10 mouse cellular contexts compared by ENCODE assay signal in genomic region chr4:120024071-120024470, GRCm38 (mm10). TPM values are rescaled to one million over a fixed set of nuclear protein-coding genes. Genes with fewer than 3 reads are reported as not detected.
A peak's percentile ranks its signal among the peaks of the same experiment; 100 is the strongest.
DNase-seq lines count a peak whose midpoint lies in the region; ATAC-seq and TF ChIP-seq lines count a peak whose summit lies in the region.
"Had no signal": no experiment of that assay in that cellular context is flagged by ENCODE, and none has a peak within 500 bp of the region (broad histone marks: within the 10 kb centered on the region; RNA-seq: fewer than 3 reads in every experiment).

No protein-coding gene starts in this region.

- no peaks in the 10 kb centered on the region for H3K36me3 ChIP-seq in hindbrain, embryonic 13.5 days
- no peaks in the 10 kb centered on the region for H3K36me3 ChIP-seq in hindbrain, embryonic 11.5 days (ENCODE audit: control insufficient read depth, insufficient read depth, low read length)
- no peaks in the 10 kb centered on the region for H3K36me3 ChIP-seq in thymus, adult 2 months (ENCODE audit: control insufficient read depth, insufficient read depth, low read length)
- H3K36me3 ChIP-seq: G1E; midbrain, embryonic 12.5 days had no signal

- H3K4me2 ChIP-seq in hindbrain, embryonic 13.5 days = no peak overlapping the region
- no peak overlapping the region for H3K4me2 ChIP-seq in hindbrain, embryonic 11.5 days (replicated peaks; ENCODE audit: low read depth, low read length)
- H3K4me2 ChIP-seq: midbrain, embryonic 12.5 days had no signal

- H3K27ac ChIP-seq in hindbrain, embryonic 13.5 days = peak overlapping the region; percentile 18; the same call in 1 of the 2 replicates
- no peak overlapping the region for H3K27ac ChIP-seq in hindbrain, embryonic 11.5 days (ENCODE audit: low read depth, low read length)
- peak overlapping the region; percentile 83 for H3K27ac ChIP-seq in layer of hippocampus, adult 2 months
- H3K27ac ChIP-seq in thymus, adult 2 months (ENCODE audit: control insufficient read depth, insufficient read depth, low read length) = no peak overlapping the region
- H3K27ac ChIP-seq: midbrain, embryonic 12.5 days had no signal

- 51% methylated on average over 10 of the region's 10 CpGs for WGBS in hindbrain, embryonic 13.5 days
- 65% methylated on average over 10 of the region's 10 CpGs for WGBS in hindbrain, embryonic 11.5 days
- WGBS in thymus, adult 2 months = 99% methylated on average over 10 of the region's 10 CpGs

- H3K27me3 ChIP-seq in hindbrain, embryonic 13.5 days = 0 out of 2 replicates have a peak, but pooled peaks cover 5% of the 10 kb centered on the region
- H3K27me3 ChIP-seq in hindbrain, embryonic 11.5 days (ENCODE audit: control insufficient read depth, insufficient read depth, low read length) = no peaks in the 10 kb centered on the region
- H3K27me3 ChIP-seq in thymus, adult 2 months (ENCODE audit: control insufficient read depth, insufficient read depth, low read length) = no peaks in the 10 kb centered on the region

- TF ChIP-seq POLR2A in thymus, adult 2 months (IDR thresholded peaks at IDR 0.05; ENCODE audit: control insufficient read depth, extremely low read depth, insufficient read depth, low read length, poor library complexity) = no peak

- no peak overlapping the region for H3K9ac ChIP-seq in hindbrain, embryonic 13.5 days
- no peak overlapping the region for H3K9ac ChIP-seq in hindbrain, embryonic 11.5 days (ENCODE audit: low read depth, low read length)
- H3K9ac ChIP-seq: midbrain, embryonic 12.5 days had no signal

- ATAC-seq in hindbrain, embryonic 13.5 days (ENCODE audit: low FRiP score) = peak; percentile 36; the same call in 1 of the 2 replicates
- no peak for ATAC-seq in hindbrain, embryonic 11.5 days (ENCODE audit: low FRiP score)
- 0 out of 2 replicates have a peak, but pooled peaks have one; percentile 23 for ATAC-seq in cerebellum, adult (ENCODE audit: insufficient number of reproducible peaks, low FRiP score, low TSS enrichment)

- peak; percentile 41 for TF ChIP-seq CTCF in layer of hippocampus, adult 2 months (conservative IDR thresholded peaks at IDR 0.05)
- TF ChIP-seq CTCF in thymus, adult 2 months (IDR thresholded peaks at IDR 0.05; ENCODE audit: borderline replicate concordance, control insufficient read depth, extremely low read depth, insufficient read depth, low read length, poor library complexity) = no peak

- H3K4me1 ChIP-seq in hindbrain, embryonic 13.5 days (replicated peaks) = peaks cover 7% of the 10 kb centered on the region; the same call in 1 of the 2 replicates
- H3K4me1 ChIP-seq in hindbrain, embryonic 11.5 days (replicated peaks; ENCODE audit: control insufficient read depth, insufficient read depth, low read length) = no peaks in the 10 kb centered on the region
- peaks cover 39% of the 10 kb centered on the region for H3K4me1 ChIP-seq in thymus, adult 2 months (replicated peaks; ENCODE audit: control insufficient read depth, insufficient read depth, low read length)

- no peak for DNase-seq in hindbrain, embryonic 11.5 days (ENCODE audit: low spot score)
- peak; percentile 69 to 72 for DNase-seq in frontal cortex, postnatal 10 days (ENCODE audit: low spot score in 2 of 2)
- peak; percentile 66 to 77 for DNase-seq in layer of hippocampus, adult 2 months (ENCODE audit: low spot score in 2 of 2)
- peak; percentile 55 for DNase-seq in retina, postnatal 1 day
- DNase-seq in thymus, adult 2 months = no peak
- no peak for DNase-seq in spleen, adult 12 weeks (ENCODE audit: low spot score)

- no peak overlapping the region for H3K4me3 ChIP-seq in hindbrain, embryonic 13.5 days
- no peak overlapping the region for H3K4me3 ChIP-seq in hindbrain, embryonic 11.5 days (ENCODE audit: low read depth, low read length)
- H3K4me3 ChIP-seq in layer of hippocampus, adult 2 months = no peak overlapping the region
- H3K4me3 ChIP-seq in thymus, adult 2 months (ENCODE audit: control insufficient read depth, insufficient read depth, low read length) = no peak overlapping the region
- H3K4me3 ChIP-seq: midbrain, embryonic 12.5 days had no signal

- H3K9me3 ChIP-seq in hindbrain, embryonic 13.5 days = no peaks in the 10 kb centered on the region
- H3K9me3 ChIP-seq in hindbrain, embryonic 11.5 days (ENCODE audit: control insufficient read depth, low read length) = no peaks in the 10 kb centered on the region
- H3K9me3 ChIP-seq: midbrain, embryonic 12.5 days had no signal

RNA-seq across cellular contexts. Expression of gene AL607142.1, which starts 40.7 kb away (rescaled TPM):
- polyA plus RNA-seq in hindbrain, embryonic 13.5 days (2015; fragmentation: Nextera tagmentation; extraction: Ambion mirVana) = not detected in 2 replicates
- not detected in 2 replicates for polyA plus RNA-seq in hindbrain, embryonic 11.5 days (2014; fragmentation: Nextera tagmentation; extraction: Ambion mirVana)
- total RNA-seq in layer of hippocampus, adult 2 months (2021) = not detected
- not detected in 2 replicates for polyA plus RNA-seq in thymus, adult 2 months (2012; rRNA removed)
- total RNA-seq: G1E had no signal
- polyA plus RNA-seq: G1E; midbrain, embryonic 12.5 days had no signal

Comparison
In these comparisons a context has a peak if more than half of its experiments do, and no peak if none do; other contexts are left out.
1. H3K27ac ChIP-seq: peak in hindbrain, embryonic 13.5 days (single experiment) and layer of hippocampus, adult 2 months (single experiment); none in hindbrain, embryonic 11.5 days (single experiment) and thymus, adult 2 months (single experiment).
2. DNase-seq: peak in frontal cortex, postnatal 10 days (2 of 2), layer of hippocampus, adult 2 months (2 of 2) and retina, postnatal 1 day (single experiment); none in hindbrain, embryonic 11.5 days (single experiment), thymus, adult 2 months (single experiment) and spleen, adult 12 weeks (single experiment).